Mouse (Mus musculus) stomach, embryonic 15.5 days (tissue): ENCODE data around the gene Sult1a1. TPM values are rescaled to one million over a fixed set of nuclear protein-coding genes. Genes with fewer than 3 reads are reported as not detected.

Experiments used
- ATAC-seq: fragments of 200-750 bp; cut with Nextera tagmentation; 2 replicates; pipeline ENCODE4 v1.8.0; 2017; ENCODE audit warnings: low read depth, moderate number of reproducible peaks, moderate TSS enrichment; ENCODE audit not compliant: insufficient read depth, low FRiP score
- H3K27ac ChIP-seq: fragments of 300-500 bp; sonication (generic); 2 replicates; pipeline ENCODE4 v1.5.1; 2015; ENCODE audit warnings: mild to moderate bottlenecking, inconsistent platforms
- H3K27me3 ChIP-seq: fragments of 300-500 bp; sonication (generic); replicated peaks from 2 replicates; pipeline ENCODE4 v1.6.1; 2015; ENCODE audit warnings: inconsistent platforms
- H3K36me3 ChIP-seq: fragments of 300-500 bp; sonication (generic); 2 replicates; pipeline ENCODE4 v1.6.1; 2015; ENCODE audit warnings: inconsistent platforms
- H3K4me1 ChIP-seq: fragments of 300-500 bp; sonication (generic); 2 replicates; pipeline ENCODE4 v1.6.1; 2015; ENCODE audit warnings: inconsistent platforms
- H3K4me2 ChIP-seq: fragments of 300-500 bp; sonication (generic); 2 replicates; pipeline ENCODE4 v1.6.1; 2015; ENCODE audit warnings: mild to moderate bottlenecking, inconsistent platforms
- H3K4me3 ChIP-seq: fragments of 300-500 bp; sonication (generic); replicated peaks from 2 replicates; pipeline ENCODE4 v1.5.1; 2015; ENCODE audit warnings: inconsistent platforms
- H3K9ac ChIP-seq: fragments of 300-500 bp; sonication (generic); 2 replicates; pipeline ENCODE4 v1.6.1; 2015; ENCODE audit warnings: inconsistent platforms
- H3K9me3 ChIP-seq: fragments of 300-500 bp; sonication (generic); 2 replicates; pipeline ENCODE4 v1.6.1; 2016; ENCODE audit warnings: inconsistent platforms
- WGBS: fragments of 180-500 bp; shearing (Covaris S2); methylation state at CpG from one replicate; pipeline ENCODE4 v1.1.7; 2015; 5-methylcytosine and 5-hydroxymethylcytosine counted together
- polyA plus RNA-seq: library from polyadenylated mRNA; unstranded; fragments of >200 nt; fragmentation: Nextera tagmentation; extraction: Ambion mirVana; gene quantifications from 2 replicates; pipeline ENCODE4 v1.2.1, GENCODE M21; 2015

The Sult1a1 gene
- 7.1 and 9.7 TPM in 2 replicates for polyA plus RNA-seq

GRCm38 (mm10) chr7:126676207-126676606 is at the start of gene Sult1a1:
Sult1a1 (minus strand) TSS chr7:126676432.
- peak within 1 kb of the TSS; percentile 23; the same call in 1 of the 2 replicates for H3K27ac ChIP-seq
- no peaks in the 10 kb centered on the region for H3K9me3 ChIP-seq
- no peaks in the 10 kb centered on the region for H3K27me3 ChIP-seq
- H3K4me2 ChIP-seq, result no peak within 1 kb of the TSS
- ATAC-seq, result no peak
- no peak within 1 kb of the TSS; the same call in 1 of the 2 replicates for H3K4me3 ChIP-seq
- WGBS, result 64% methylated on average over 1 of the region's 1 CpGs
- H3K4me1 ChIP-seq, result no peaks in the 10 kb centered on the region
- H3K36me3 ChIP-seq, result peaks cover 18% of the 10 kb centered on the region
- H3K9ac ChIP-seq, result no peak within 1 kb of the TSS

- no peaks in the 10 kb centered on the region for H3K27me3 ChIP-seq
- H3K36me3 ChIP-seq, result no peaks in the 10 kb centered on the region
- no peak overlapping the region for H3K4me2 ChIP-seq
- WGBS, result 78% methylated on average over 5 of the region's 5 CpGs
- ATAC-seq, result no peak
- no peaks in the 10 kb centered on the region for H3K4me1 ChIP-seq
- no peak overlapping the region for H3K4me3 ChIP-seq
- H3K27ac ChIP-seq, result no peak overlapping the region
- no peaks in the 10 kb centered on the region for H3K9me3 ChIP-seq
- H3K9ac ChIP-seq, result no peak overlapping the region
Observed at GRCm38 (mm10) chr7:126725667-126726066, 49.4 kb upstream of the Sult1a1 start.

GRCm38 (mm10) chr7:126725077-126725476 is 48.8 kb upstream of the Sult1a1 start:
- Histone ChIP-seq H3K27me3 (no peaks in the 10 kb centered on the region), H3K4me3 (no peak overlapping the region), H3K4me1 (no peaks in the 10 kb centered on the region), H3K4me2 (no peak overlapping the region), H3K9me3 (no peaks in the 10 kb centered on the region), H3K9ac (no peak overlapping the region), H3K27ac (no peak overlapping the region), H3K36me3 (no peaks in the 10 kb centered on the region)
- ATAC-seq, result no peak
- WGBS, result 69% methylated on average over 3 of the region's 3 CpGs

GRCm38 (mm10) chr7:126721635-126722034 is 45.4 kb upstream of the Sult1a1 start:
- no peaks in the 10 kb centered on the region for H3K36me3 ChIP-seq
- no peak overlapping the region for H3K27ac ChIP-seq
- H3K9ac ChIP-seq, result no peak overlapping the region
- no peak overlapping the region for H3K4me3 ChIP-seq
- 86% methylated on average over 13 of the region's 13 CpGs for WGBS
- H3K9me3 ChIP-seq, result no peaks in the 10 kb centered on the region
- no peaks in the 10 kb centered on the region for H3K27me3 ChIP-seq
- H3K4me1 ChIP-seq, result no peaks in the 10 kb centered on the region
- no peak overlapping the region for H3K4me2 ChIP-seq
- no peak for ATAC-seq

- H3K27ac ChIP-seq, result no peak overlapping the region
- H3K27me3 ChIP-seq, result no peaks in the 10 kb centered on the region
- H3K36me3 ChIP-seq, result no peaks in the 10 kb centered on the region
- no peaks in the 10 kb centered on the region for H3K9me3 ChIP-seq
- 90% methylated on average over 5 of the region's 5 CpGs for WGBS
- no peak overlapping the region for H3K4me3 ChIP-seq
- ATAC-seq, result no peak
- no peaks in the 10 kb centered on the region for H3K4me1 ChIP-seq
- H3K9ac ChIP-seq, result no peak overlapping the region
- no peak overlapping the region for H3K4me2 ChIP-seq
Observed at GRCm38 (mm10) chr7:126718787-126719337, 42.6 kb upstream of the Sult1a1 start.

- no peak overlapping the region for H3K9ac ChIP-seq
- ATAC-seq, result no peak
- 71% methylated on average over 3 of the region's 3 CpGs for WGBS
Observed at GRCm38 (mm10) chr7:126717566-126717965, 41.3 kb upstream of the Sult1a1 start.

GRCm38 (mm10) chr7:126715679-126716078 is 39.4 kb upstream of the Sult1a1 start:
- Histone ChIP-seq H3K4me1 (no peaks in the 10 kb centered on the region), H3K4me2 (no peak overlapping the region), H3K27me3 (no peaks in the 10 kb centered on the region), H3K9me3 (no peaks in the 10 kb centered on the region), H3K27ac (no peak overlapping the region), H3K9ac (no peak overlapping the region), H3K4me3 (no peak overlapping the region), H3K36me3 (no peaks in the 10 kb centered on the region)
- no peak for ATAC-seq
- 77% methylated on average over 4 of the region's 4 CpGs for WGBS

More at GRCm38 (mm10) chr7:126717566-126717965, 41.3 kb upstream of the Sult1a1 start:
- no peaks in the 10 kb centered on the region for H3K27me3 ChIP-seq
- H3K4me2 ChIP-seq, result no peak overlapping the region
- no peaks in the 10 kb centered on the region for H3K9me3 ChIP-seq
- no peaks in the 10 kb centered on the region for H3K4me1 ChIP-seq
- H3K36me3 ChIP-seq, result no peaks in the 10 kb centered on the region
- H3K4me3 ChIP-seq, result no peak overlapping the region
- no peak overlapping the region for H3K27ac ChIP-seq

- no peak for ATAC-seq
- no peaks in the 10 kb centered on the region for H3K4me1 ChIP-seq
- no peak overlapping the region for H3K4me2 ChIP-seq
- H3K27ac ChIP-seq, result no peak overlapping the region
- no peak overlapping the region for H3K9ac ChIP-seq
- no peaks in the 10 kb centered on the region for H3K36me3 ChIP-seq
- H3K27me3 ChIP-seq, result no peaks in the 10 kb centered on the region
- no peak overlapping the region for H3K4me3 ChIP-seq
- 73% methylated on average over 3 of the region's 3 CpGs for WGBS
- H3K9me3 ChIP-seq, result no peaks in the 10 kb centered on the region
Observed at GRCm38 (mm10) chr7:126711910-126712309, 35.7 kb upstream of the Sult1a1 start.

GRCm38 (mm10) chr7:126710266-126710665 is 34.0 kb upstream of the Sult1a1 start:
- 0 out of 2 replicates have a peak, but pooled peaks cover under 1% of the 10 kb centered on the region for H3K4me1 ChIP-seq

GRCm38 (mm10) chr7:126708175-126708952 is 32.1 kb upstream of the Sult1a1 start:
- H3K4me3 ChIP-seq, result no peak overlapping the region
- 81% methylated on average over 10 of the region's 10 CpGs for WGBS
- H3K27me3 ChIP-seq, result peaks cover 15% of the 10 kb centered on the region; the same call in 1 of the 2 replicates
- no peaks in the 10 kb centered on the region for H3K36me3 ChIP-seq
- H3K27ac ChIP-seq, result no peak overlapping the region
- peaks cover 14% of the 10 kb centered on the region for H3K4me1 ChIP-seq
- ATAC-seq, result no peak
- no peak overlapping the region for H3K9ac ChIP-seq
- no peak overlapping the region for H3K4me2 ChIP-seq
- no peaks in the 10 kb centered on the region for H3K9me3 ChIP-seq

More at GRCm38 (mm10) chr7:126710266-126710665, 34.0 kb upstream of the Sult1a1 start:
- no peaks in the 10 kb centered on the region for H3K9me3 ChIP-seq
- no peak for ATAC-seq
- H3K36me3 ChIP-seq, result no peaks in the 10 kb centered on the region
- no peak overlapping the region for H3K4me2 ChIP-seq
- H3K9ac ChIP-seq, result no peak overlapping the region
- H3K4me3 ChIP-seq, result no peak overlapping the region
- H3K27me3 ChIP-seq, result 0 out of 2 replicates have a peak, but pooled peaks cover 1% of the 10 kb centered on the region
- no peak overlapping the region for H3K27ac ChIP-seq
- WGBS, result 69% methylated on average over 4 of the region's 4 CpGs

- Histone ChIP-seq H3K36me3 (no peaks in the 10 kb centered on the region), H3K4me1 (peaks cover 14% of the 10 kb centered on the region), H3K27me3 (peaks cover 15% of the 10 kb centered on the region; the same call in 1 of the 2 replicates), H3K4me3 (no peak within 1 kb of the TSS), H3K4me2 (no peak within 1 kb of the TSS), H3K9me3 (no peaks in the 10 kb centered on the region), H3K27ac (no peak within 1 kb of the TSS), H3K9ac (no peak within 1 kb of the TSS)
- ATAC-seq, result no peak
- 79% methylated on average over 19 of the region's 19 CpGs for WGBS
Observed at GRCm38 (mm10) chr7:126707442-126708174, 31.4 kb upstream of the Sult1a1 start, which contains the start of gene Coro1a. Coro1a (minus strand) TSS chr7:126707787.
